Mouse (Mus musculus) MEL (cell line): Measurements from ENCODE around the gene Col4a2.

Experiments used
- CTCF ChIP-seq, 3 experiments: IDR thresholded peaks in 2 of 3; conservative IDR thresholded peaks in 1 of 3; 2 replicates each; pipeline ENCODE4 v1.5.1; 2011 to 2012; ENCODE audit warnings: low read length in 3 of 3, low read depth in 2 of 3, mild to moderate bottlenecking in 2 of 3, improper control_type of control experiment in 1 of 3, inconsistent platforms in 1 of 3, mixed read lengths in 1 of 3, moderate library complexity in 1 of 3; ENCODE audit not compliant: control insufficient read depth in 1 of 3, insufficient read depth in 1 of 3, poor library complexity in 1 of 3, severe bottlenecking in 1 of 3
- EP300 ChIP-seq, 2 experiments: IDR thresholded peaks; 2 replicates each; pipeline ENCODE4 v1.6.1; 2011; ENCODE audit warnings: improper control_type of control experiment in 2 of 2, low read length in 2 of 2, low read depth in 1 of 2, mild to moderate bottlenecking in 1 of 2
- GABPA ChIP-seq: IDR thresholded peaks from 2 replicates; pipeline ENCODE4 v1.6.1; 2012; ENCODE audit warnings: low read depth, mild to moderate bottlenecking, inconsistent platforms, low read length, improper control_type of control experiment, moderate library complexity
- MXI1 ChIP-seq: IDR thresholded peaks from 2 replicates; pipeline ENCODE4 v1.6.1; 2011; ENCODE audit warnings: mild to moderate bottlenecking, low read depth, low read length, improper control_type of control experiment
- POLR2A ChIP-seq, 2 experiments: IDR thresholded peaks; 2 replicates each; pipeline ENCODE4 v1.6.1; 2011 to 2012; ENCODE audit warnings: low read length in 2 of 2, mild to moderate bottlenecking in 2 of 2, control low read depth in 1 of 2, improper control_type of control experiment in 1 of 2, low read depth in 1 of 2, moderate library complexity in 1 of 2; ENCODE audit not compliant: control insufficient read depth in 1 of 2, insufficient read depth in 1 of 2, poor library complexity in 1 of 2
- POLR2AphosphoS2 ChIP-seq: IDR thresholded peaks from 2 replicates; pipeline ENCODE4 v1.6.1; 2011; ENCODE audit warnings: low read length, improper control_type of control experiment
- RCOR1 ChIP-seq: IDR thresholded peaks from 2 replicates; pipeline ENCODE4 v1.6.1; 2012; ENCODE audit warnings: low read depth, mild to moderate bottlenecking, inconsistent platforms, low read length, improper control_type of control experiment
- TAL1 ChIP-seq: IDR thresholded peaks from 2 replicates; pipeline ENCODE4 v1.6.1; 2012; ENCODE audit warnings: mild to moderate bottlenecking, inconsistent platforms, low read length, moderate library complexity, mixed read lengths

DNA sequence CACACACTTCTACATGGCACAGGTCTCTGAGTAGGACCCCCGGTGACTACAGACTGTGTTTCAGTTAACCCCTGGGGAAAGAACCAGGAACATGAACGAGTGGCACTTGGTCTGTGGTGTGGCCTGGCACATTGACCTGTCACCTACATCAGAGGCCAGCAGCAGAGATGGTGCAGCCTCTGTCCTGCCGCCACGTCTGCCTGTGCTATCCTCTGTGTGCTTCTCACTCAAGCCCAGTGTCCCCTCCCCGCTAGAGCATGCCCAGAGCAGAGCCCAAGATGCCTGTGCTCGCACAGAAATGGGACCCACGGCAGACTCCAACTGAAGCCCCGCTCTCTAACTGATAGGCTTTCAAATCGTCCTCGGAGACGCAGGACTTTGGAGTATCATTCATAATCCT lies 6.8 kb downstream of the Col4a2 start:
- no peak for TF ChIP-seq POLR2A (IDR thresholded peaks at IDR 0.05; ENCODE audit: control insufficient read depth in 1 of 2, insufficient read depth in 1 of 2, low read depth in 1 of 2, low read length in 2 of 2, poor library complexity in 1 of 2)
- TF ChIP-seq CTCF (IDR thresholded peaks at IDR 0.05 in 2 of 3, conservative IDR thresholded peaks at IDR 0.05 in 1 of 3; ENCODE audit: control insufficient read depth in 1 of 3, insufficient read depth in 1 of 3, low read depth in 2 of 3, low read length in 3 of 3, poor library complexity in 1 of 3, severe bottlenecking in 1 of 3): no peak
- TF ChIP-seq TAL1: no peak
- TF ChIP-seq MXI1: no peak
- no peak for TF ChIP-seq RCOR1
- no peak for TF ChIP-seq GABPA
- no peak for TF ChIP-seq EP300 (IDR thresholded peaks at IDR 0.05; ENCODE audit: low read depth in 1 of 2, low read length in 2 of 2)
- no peak for TF ChIP-seq POLR2AphosphoS2
